Mouse (Mus musculus) C2C12 (cell line): Measurements from ENCODE around the gene Olfr455.

Source experiments
- CTCF ChIP-seq: IDR thresholded peaks from one replicate; pipeline ENCODE4 v1.5.1; 2011; ENCODE audit not compliant: control insufficient read depth, insufficient read depth, insufficient read length
- FOSL1 ChIP-seq: IDR thresholded peaks from one replicate; pipeline ENCODE4 v1.8.0; 2011; ENCODE audit warnings: mild to moderate bottlenecking, low read length; ENCODE audit not compliant: poor library complexity, insufficient read depth, severe bottlenecking
- MAX ChIP-seq: IDR thresholded peaks from one replicate; pipeline ENCODE4 v1.6.1; 2011; ENCODE audit warnings: mild to moderate bottlenecking, control low read depth
- MYOD1 ChIP-seq: IDR thresholded peaks from one replicate; pipeline ENCODE4 v1.6.1; 2011; ENCODE audit warnings: low read depth; ENCODE audit not compliant: control insufficient read depth, insufficient read length
- MYOG ChIP-seq: IDR thresholded peaks from one replicate; pipeline ENCODE4 v1.6.1; 2011; ENCODE audit not compliant: control insufficient read depth, insufficient read length; ENCODE audit errors: extremely low read depth
- USF1 ChIP-seq: IDR thresholded peaks from one replicate; pipeline ENCODE4 v1.6.1; 2011; ENCODE audit warnings: low read depth, mild to moderate bottlenecking, control low read depth, moderate library complexity

- TF ChIP-seq USF1 = no peak
- TF ChIP-seq CTCF = no peak
- TF ChIP-seq MAX = no peak
- no peak for TF ChIP-seq MYOG
- TF ChIP-seq MYOD1 = no peak
- no peak for TF ChIP-seq FOSL1
Observed at GRCm38 (mm10) chr6:42586569-42586968, 39.2 kb upstream of the Olfr455 start.
